Mouse (Mus musculus) CD4-positive, CD25-positive, alpha-beta regulatory T cell, adult 4 months (primary cell): ENCODE measurements around the gene Dscaml1. TPM values are rescaled to one million over a fixed set of nuclear protein-coding genes. Genes with fewer than 3 reads are reported as not detected.

Experiments used
- ATAC-seq: one replicate; pipeline ENCODE4 v1.8.0; 2017
- polyA plus RNA-seq, 2 experiments: library from polyadenylated mRNA; unstranded; fragments of 100-300 nt; shearing (Covaris generic); gene quantifications; one replicate each; pipeline ENCODE4 v1.2.1; 2017

Gene Dscaml1
- polyA plus RNA-seq, 2 experiments from 2014 or later, result not detected

DNA sequence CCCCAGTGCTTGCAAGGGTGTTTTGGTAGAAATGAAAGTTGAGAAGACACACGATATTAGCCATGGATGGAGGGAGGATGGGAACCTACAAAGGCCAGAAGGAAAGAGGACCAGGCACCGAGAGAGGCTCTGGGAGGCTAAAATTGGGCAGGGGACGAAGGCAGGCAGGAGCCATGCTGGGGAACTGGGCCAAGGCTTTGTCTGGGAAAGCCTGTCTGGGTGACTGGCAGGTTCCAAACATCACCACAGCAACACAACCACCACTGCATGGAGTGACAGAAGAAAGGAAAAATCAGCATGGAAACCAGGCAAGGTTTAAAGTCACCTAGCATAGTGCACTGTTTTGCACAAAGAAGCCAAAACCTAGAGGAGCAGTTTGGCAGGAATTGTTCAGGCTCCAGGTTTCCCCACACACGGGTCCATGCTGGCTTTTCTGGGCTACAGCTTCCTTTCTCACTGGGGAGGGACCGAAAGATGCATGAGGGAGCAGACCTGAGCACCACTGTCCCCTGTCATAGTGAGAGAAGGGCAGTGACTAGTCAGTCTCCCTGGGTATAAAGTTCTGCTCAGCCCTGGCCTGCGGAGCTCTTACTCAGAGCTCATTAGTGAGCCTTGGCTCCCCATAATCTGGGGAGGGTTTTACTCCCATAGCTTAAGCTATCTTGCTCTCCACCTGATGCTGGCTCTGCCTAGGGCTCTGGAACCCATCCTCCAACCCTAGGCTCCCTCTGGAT, 211.9 kb downstream of the Dscaml1 start:
- no peak for ATAC-seq

- ATAC-seq, result no peak
Measured at GRCm38 (mm10) chr9:45644833-45645388, 218.5 kb downstream of the Dscaml1 start.

DNA sequence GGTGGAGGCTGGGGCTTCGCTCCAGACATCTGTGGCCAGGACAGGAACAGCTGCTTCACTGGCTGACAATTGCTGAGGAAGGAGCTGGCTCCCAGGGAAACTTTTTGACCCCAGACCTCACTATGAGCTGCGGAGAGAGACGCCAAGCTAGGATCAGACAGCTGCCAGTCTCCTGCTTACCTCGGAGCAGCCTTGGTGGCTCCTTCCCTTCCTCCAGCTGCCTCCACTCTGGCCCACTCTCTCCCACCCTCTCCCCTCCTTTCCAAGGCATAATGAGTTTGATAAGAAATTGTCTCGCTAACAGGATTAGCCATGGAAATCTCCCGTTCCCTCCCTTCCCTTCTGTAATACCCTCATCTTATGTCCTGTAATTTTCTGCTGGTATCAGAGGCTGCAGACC, 219.1 kb downstream of the Dscaml1 start:
- no peak for ATAC-seq

DNA sequence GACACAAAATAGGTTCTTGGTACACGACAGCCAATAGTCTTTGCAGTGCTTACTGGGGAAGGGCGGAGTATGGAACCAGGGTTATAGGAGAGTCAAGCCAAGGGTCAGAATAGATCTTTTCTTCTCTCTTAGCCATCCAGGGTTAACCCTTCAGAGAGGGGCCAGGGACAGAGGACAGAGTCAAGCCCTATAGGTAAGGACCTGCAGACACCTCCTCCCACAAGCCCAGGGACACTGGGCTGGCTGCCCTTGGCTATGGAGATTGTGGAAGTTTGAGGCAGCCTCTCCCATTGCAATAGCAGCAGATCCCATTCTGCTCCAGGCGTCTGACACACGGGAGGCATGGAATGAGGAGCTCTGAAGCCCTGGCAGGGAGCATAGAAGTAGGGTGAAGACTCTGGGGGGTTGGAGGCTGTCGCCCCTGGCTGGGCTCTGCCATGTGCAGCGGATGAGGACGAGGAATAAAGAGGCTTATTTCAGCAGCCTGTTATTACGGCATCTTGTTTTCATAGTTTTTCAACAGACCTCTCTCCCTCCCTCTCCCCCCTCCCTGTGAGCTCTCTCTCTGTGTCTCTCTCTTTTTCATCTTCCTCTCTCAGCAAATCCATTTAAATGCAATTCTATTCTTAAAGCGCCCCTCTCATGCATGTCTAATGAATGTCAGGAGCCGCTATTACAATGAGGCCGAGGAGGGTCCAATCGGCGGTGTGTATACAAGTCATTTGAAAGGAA, 224.8 kb downstream of the Dscaml1 start:
- no peak for ATAC-seq

- ATAC-seq, result no peak
Measured at GRCm38 (mm10) chr9:45651810-45652177, 225.4 kb downstream of the Dscaml1 start.

GRCm38 (mm10) chr9:45657172-45658062, 231.0 kb downstream of the Dscaml1 start:
- no peak for ATAC-seq

DNA sequence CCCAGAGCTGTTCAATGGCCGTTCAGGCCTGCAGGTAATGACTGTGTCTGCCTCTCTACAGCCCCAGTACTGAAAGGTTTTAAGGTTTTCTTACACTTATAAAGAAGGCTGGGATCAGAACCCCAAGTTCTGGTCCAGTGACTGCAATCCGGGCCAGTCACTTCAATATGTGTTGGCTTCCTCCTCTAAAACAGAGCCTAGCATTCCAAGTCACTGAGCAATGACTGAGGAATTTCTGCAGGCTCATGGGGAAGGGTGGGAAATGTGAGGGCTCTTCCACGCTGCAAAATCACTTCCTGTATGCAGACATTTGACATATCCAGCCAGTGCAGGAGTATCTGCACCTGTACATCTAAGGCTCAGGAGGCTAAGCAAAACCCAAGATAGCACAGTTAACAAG, 233.8 kb downstream of the Dscaml1 start:
- ATAC-seq, result no peak

- ATAC-seq, result no peak
Measured at GRCm38 (mm10) chr9:45662471-45662870, 236.0 kb downstream of the Dscaml1 start.

GRCm38 (mm10) chr9:45663386-45664315, 237.2 kb downstream of the Dscaml1 start:
- no peak for ATAC-seq

- no peak for ATAC-seq
Measured at GRCm38 (mm10) chr9:45664326-45664725, 237.9 kb downstream of the Dscaml1 start.

GRCm38 (mm10) chr9:45664871-45665394, 238.5 kb downstream of the Dscaml1 start:
- ATAC-seq, result no peak

DNA sequence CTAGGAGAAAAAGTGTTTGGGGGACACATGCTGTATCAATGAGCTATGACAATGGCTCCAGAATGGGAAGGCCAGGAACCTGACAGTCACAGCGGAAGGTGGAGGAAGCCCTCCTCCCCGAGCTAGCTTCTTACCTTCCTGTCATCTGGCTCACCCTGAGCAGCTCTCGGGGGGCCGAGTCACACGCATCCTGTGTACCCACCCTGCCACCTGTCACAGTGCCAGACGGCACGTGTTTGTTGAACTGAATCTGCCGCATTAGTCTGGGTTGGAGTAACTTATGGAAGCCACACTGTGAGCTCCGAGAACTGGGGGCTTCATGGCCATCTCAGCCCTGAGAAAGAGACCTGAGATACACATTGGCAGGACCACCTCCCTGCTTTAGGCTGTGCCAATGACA, 249.5 kb downstream of the Dscaml1 start:
- no peak for ATAC-seq

DNA sequence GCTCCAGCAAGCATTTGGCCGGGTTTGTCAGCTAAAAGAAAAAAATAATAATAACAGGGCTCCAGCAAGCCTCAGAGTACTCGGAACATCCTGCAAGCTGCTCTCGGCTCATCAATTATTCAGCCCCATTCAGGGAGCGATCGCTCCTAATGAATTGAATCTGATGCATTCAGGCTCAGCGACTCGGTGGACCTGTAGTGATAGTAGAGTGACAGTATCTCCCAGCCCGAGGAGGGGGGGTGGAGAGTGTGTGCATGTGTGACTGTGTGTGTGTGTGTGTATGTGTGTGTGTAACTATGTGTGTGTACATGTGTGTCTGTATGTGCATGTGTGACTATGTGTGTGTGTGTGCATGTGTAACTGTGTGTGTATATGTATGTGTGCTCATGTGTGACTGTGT, 250.2 kb downstream of the Dscaml1 start:
- no peak for ATAC-seq

GRCm38 (mm10) chr9:45677236-45677781, 250.9 kb downstream of the Dscaml1 start:
- no peak for ATAC-seq

- ATAC-seq, result no peak
Measured at GRCm38 (mm10) chr9:45677952-45678663, 251.7 kb downstream of the Dscaml1 start.

DNA sequence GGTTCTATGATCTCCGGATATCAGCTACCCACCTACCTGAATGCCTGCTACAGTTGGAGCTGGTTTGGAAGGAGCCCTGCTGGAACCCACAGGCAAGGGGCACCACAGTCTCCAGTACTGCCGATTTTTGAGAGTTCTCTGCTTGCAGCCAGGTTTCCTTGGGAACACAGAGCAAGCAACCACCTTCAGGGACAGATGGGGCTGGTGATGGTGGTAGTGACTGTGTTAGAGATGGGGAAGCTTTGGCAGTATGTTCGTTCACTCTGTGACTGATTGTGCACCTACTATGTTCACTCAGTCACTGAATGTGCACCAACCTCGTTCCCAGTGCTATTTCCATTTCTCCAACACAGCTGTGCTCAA, 252.2 kb downstream of the Dscaml1 start:
- no peak for ATAC-seq

- ATAC-seq, result no peak
Measured at GRCm38 (mm10) chr9:45682461-45682998, 256.1 kb downstream of the Dscaml1 start.

DNA sequence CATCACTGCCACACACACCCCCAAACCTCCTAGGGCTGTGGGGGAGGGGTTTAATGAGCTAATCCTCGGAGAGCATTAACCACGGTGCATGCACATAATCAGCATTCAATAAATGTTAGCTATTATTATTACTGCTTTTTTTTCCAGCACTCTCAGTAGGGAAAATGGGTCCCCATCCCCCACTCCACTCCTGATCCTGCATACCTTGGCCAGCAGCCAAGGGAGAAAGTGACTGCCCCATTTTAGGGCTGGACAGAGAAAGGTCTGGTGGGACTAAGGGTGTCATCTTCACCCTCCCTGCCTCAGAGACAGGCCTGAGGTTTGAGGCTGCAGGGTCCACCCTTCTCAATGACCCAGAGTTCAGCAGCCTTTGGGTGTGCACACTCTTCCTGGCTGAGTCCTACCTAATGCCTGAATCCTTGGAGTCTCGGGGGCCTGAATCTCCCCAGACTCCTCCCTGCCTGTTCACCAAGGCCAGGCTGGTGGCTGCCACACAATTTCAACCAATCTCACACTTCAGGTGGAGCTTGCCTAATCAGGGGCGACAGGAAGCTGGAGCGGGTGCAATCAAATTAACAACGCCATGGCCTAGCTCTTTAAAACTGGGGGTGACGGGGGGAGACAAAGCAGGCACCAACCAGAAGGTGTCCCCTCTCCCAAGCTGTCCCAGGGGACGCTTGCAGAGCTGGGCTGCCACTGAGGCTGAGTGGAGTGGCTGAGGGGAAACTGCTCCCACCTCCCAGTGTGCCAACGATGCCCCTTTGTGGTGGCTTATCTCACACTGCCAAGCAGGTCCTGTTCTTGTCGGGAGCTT, 267.2 kb downstream of the Dscaml1 start:
- ATAC-seq, result no peak

- no peak for ATAC-seq
Measured at GRCm38 (mm10) chr9:45694256-45694655, 267.8 kb downstream of the Dscaml1 start.
